Mouse (Mus musculus): ENCODE measurements around the gene Efs.
"Not testable (repeated sequence)": the region's sequence is repeated elsewhere in the genome, so short reads cannot be mapped to it uniquely, and the experiment has no call there.

DNA sequence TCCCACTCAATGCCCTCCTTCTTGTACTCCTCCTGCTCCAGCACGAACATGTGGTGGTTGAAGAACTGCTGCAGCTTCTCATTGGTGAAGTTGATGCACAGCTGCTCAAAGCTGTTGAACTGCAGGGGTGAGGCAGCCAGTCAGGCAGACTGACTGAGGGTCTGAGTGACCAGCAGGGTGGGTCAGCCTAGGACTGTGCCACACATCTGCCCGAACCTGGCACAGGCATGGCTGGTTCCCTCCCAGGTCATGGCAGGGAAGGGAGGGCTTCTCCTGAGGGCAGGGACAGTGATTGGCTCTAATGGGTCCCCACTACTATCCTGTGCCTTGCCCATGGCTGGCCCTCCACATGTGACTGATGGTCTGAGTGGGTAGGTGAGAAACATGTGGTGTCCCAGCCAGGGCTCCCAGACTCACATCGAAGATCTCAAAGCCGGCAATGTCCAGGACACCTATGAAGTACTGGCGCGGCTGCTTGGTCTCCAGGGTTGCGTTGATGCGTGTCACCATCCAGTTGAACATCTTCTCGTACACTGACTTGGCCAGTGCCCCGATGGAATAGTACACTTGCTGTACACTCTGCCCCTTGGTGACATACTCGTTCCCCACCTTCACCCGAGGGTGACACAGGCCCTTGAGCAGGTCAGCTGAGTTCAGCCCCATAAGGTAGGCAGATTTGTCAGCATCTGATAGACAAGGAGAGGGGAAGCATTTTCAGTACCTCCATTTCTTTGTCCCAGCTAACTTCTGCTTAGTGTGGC is 34.1 kb upstream of the Efs start:
- TF ChIP-seq POLR2A (IDR thresholded peaks at IDR 0.05; ENCODE audit: insufficient read depth, low read length); CTCF (IDR thresholded peaks at IDR 0.05; ENCODE audit: low read depth, low read length): not testable (repeated sequence)
